Mouse (Mus musculus) embryonic facial prominence, embryonic 14.5 days (tissue): ENCODE measurements around the gene Kdm6a. TPM values are rescaled to one million over a fixed set of nuclear protein-coding genes. Genes with fewer than 3 reads are reported as not detected.

Experiments
- ATAC-seq: fragments of 200-750 bp; cut with Nextera tagmentation; 2 replicates; pipeline ENCODE4 v1.8.0; 2017; ENCODE audit warnings: low read depth, moderate number of reproducible peaks, moderate TSS enrichment
- DNase-seq: peaks from one replicate; pipeline ENCODE4 v3.0.0-alpha.2; 2015; ENCODE audit warnings: low spot score
- H3K27ac ChIP-seq: fragments of 300-500 bp; sonication (generic); replicated peaks from 2 replicates; pipeline ENCODE4 v1.5.1; 2014; ENCODE audit warnings: low read depth, mild to moderate bottlenecking, low read length, moderate library complexity
- H3K27me3 ChIP-seq: fragments of 300-500 bp; sonication (generic); replicated peaks from 2 replicates; pipeline ENCODE4 v1.6.1; 2014; ENCODE audit warnings: low read length; ENCODE audit not compliant: control insufficient read depth, insufficient read depth
- H3K36me3 ChIP-seq: fragments of 300-500 bp; sonication (generic); 2 replicates; pipeline ENCODE4 v1.6.1; 2014; ENCODE audit warnings: low read length, mixed read lengths; ENCODE audit not compliant: control insufficient read depth, insufficient read depth
- H3K4me1 ChIP-seq: fragments of 300-500 bp; sonication (generic); 2 replicates; pipeline ENCODE4 v1.6.1; 2014; ENCODE audit warnings: antibody characterized with exemption, low read length; ENCODE audit not compliant: control insufficient read depth, insufficient read depth
- H3K4me2 ChIP-seq: fragments of 300-500 bp; sonication (generic); 2 replicates; pipeline ENCODE4 v1.6.1; 2014; ENCODE audit warnings: low read depth, mild to moderate bottlenecking, low read length, moderate library complexity, mixed read lengths
- H3K4me3 ChIP-seq: fragments of 300-500 bp; sonication (generic); 2 replicates; pipeline ENCODE4 v1.5.1; 2014; ENCODE audit warnings: low read depth, mild to moderate bottlenecking, low read length
- H3K9ac ChIP-seq: fragments of 300-500 bp; sonication (generic); 2 replicates; pipeline ENCODE4 v1.6.1; 2014; ENCODE audit warnings: low read depth, mild to moderate bottlenecking, low read length, moderate library complexity, mixed read lengths
- H3K9me3 ChIP-seq: fragments of 300-500 bp; sonication (generic); 2 replicates; pipeline ENCODE4 v1.6.1; 2016; ENCODE audit warnings: low read length; ENCODE audit not compliant: control insufficient read depth
- WGBS: fragments of 180-500 bp; shearing (Covaris S2); extraction: QIAGEN DNeasy Blood & Tissue Kit; methylation state at CpG from one replicate; pipeline ENCODE4 v1.1.7; 2014; 5-methylcytosine and 5-hydroxymethylcytosine counted together
- polyA plus RNA-seq: library from polyadenylated mRNA; unstranded; fragments of >200 nt; fragmentation: Nextera tagmentation; extraction: Ambion mirVana; gene quantifications from 2 replicates; pipeline ENCODE4 v1.2.1, GENCODE M21; 2014

Gene Kdm6a
- polyA plus RNA-seq, 1 experiment from 2014 or later = 18.6 TPM

DNA sequence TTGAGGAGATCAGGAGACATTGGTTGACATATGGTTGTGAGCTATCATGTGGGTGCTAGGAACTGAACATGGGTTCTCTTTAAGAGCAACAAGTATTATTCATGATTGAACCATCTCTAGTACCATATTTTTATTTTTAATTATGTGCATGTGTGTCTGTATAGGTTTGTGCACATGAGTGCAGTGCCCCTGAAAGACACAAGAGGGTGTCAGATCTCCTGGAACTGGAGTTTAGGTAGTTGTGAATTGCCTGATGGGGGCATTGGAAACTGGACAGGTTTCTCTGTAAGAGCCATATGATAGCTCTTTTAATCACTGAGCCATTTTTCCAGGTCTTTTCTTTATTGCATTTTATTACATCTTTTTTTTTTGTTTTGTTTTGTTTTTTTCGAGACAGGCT lies 6.6 kb downstream of the Kdm6a start:
- Histone ChIP-seq H3K9me3 (no peaks in the 10 kb centered on the region), H3K9ac (no peak overlapping the region), H3K36me3 (no peaks in the 10 kb centered on the region), H3K4me3 (no peak overlapping the region), H3K27ac (no peak overlapping the region), H3K4me2 (no peak overlapping the region), H3K27me3 (no peaks in the 10 kb centered on the region), H3K4me1 (no peaks in the 10 kb centered on the region)
- no peak for DNase-seq
- WGBS = 95% methylated on average over 1 of the region's 1 CpGs
- no peak for ATAC-seq

DNA sequence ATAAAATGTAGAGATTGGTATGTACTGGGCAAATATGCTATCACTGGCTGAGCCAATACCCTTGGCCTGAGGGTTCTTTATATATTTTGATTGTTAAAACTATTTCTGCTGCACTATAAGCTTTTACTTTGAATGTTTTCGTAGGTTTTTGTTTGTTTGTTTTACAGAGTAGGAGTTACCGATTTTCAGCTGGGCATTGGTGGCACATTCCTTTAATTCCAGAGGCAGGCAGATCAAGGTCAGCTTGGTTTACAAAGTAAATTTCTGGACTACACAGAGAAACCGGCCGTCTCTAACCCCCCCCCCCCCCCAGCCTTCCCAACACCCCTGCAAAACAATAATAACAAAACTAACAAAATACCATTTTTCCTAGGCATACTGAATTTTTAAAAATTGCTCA lies 12.5 kb downstream of the Kdm6a start:
- no peaks in the 10 kb centered on the region for H3K36me3 ChIP-seq
- no peak overlapping the region for H3K4me2 ChIP-seq
- WGBS = 32% methylated on average over 4 of the region's 4 CpGs
- no peaks in the 10 kb centered on the region for H3K27me3 ChIP-seq
- H3K9ac ChIP-seq = no peak overlapping the region
- no peak for DNase-seq
- H3K4me3 ChIP-seq = no peak overlapping the region
- H3K9me3 ChIP-seq = no peaks in the 10 kb centered on the region
- no peak overlapping the region for H3K27ac ChIP-seq
- H3K4me1 ChIP-seq = no peaks in the 10 kb centered on the region
- no peak for ATAC-seq

DNA sequence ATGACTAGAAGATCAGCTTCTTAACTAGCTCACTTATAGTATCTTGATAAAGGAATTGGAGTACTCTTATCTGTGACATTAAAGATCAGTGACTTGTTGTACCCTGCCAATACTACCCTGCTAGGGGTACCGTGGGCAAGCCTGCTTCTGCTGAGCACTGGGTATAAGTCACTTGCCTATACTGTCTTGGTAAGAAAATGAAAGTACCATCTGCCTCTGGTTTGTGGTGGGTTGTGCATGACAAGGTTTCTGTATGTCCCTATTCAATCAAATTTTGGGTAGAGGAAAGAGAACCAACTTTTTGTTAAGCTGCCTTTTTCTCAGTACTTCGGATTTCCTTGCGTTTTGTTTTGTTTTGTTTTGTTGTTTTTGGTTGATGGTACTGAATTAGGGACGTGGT lies 15.4 kb downstream of the Kdm6a start:
- no peaks in the 10 kb centered on the region for H3K36me3 ChIP-seq
- no peaks in the 10 kb centered on the region for H3K4me1 ChIP-seq
- no peak overlapping the region for H3K4me2 ChIP-seq
- H3K27me3 ChIP-seq = no peaks in the 10 kb centered on the region
- H3K9ac ChIP-seq = no peak overlapping the region
- ATAC-seq (no peak), DNase-seq (no peak)
- WGBS = 82% methylated on average over 4 of the region's 4 CpGs
- no peak overlapping the region for H3K27ac ChIP-seq
- no peaks in the 10 kb centered on the region for H3K9me3 ChIP-seq
- no peak overlapping the region for H3K4me3 ChIP-seq

DNA sequence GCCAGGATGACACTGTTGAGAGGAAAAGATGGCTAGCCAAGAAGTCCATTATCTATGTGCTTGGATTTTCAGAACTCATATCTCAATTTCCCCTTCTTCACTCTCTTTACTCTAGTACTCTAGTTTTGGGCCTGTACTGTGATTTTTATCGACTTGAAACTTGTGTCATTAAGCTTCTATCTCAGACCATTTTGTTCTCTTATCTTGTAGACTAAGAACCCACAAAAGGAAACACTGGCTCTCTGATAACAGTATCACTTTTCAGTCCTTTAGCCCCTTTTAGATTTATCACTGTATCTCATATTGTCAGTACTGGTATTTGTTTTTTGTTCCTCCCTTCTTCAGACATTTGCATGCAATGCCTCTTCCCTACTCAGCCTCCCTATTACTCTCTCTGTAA lies 17.1 kb downstream of the Kdm6a start:
- no peaks in the 10 kb centered on the region for H3K4me1 ChIP-seq
- H3K36me3 ChIP-seq = no peaks in the 10 kb centered on the region
- H3K27ac ChIP-seq = no peak overlapping the region
- no peaks in the 10 kb centered on the region for H3K9me3 ChIP-seq
- H3K9ac ChIP-seq = no peak overlapping the region
- ATAC-seq = no peak
- H3K27me3 ChIP-seq = no peaks in the 10 kb centered on the region
- H3K4me2 ChIP-seq = no peak overlapping the region
- no peak for DNase-seq
- H3K4me3 ChIP-seq = no peak overlapping the region
- WGBS = 67% methylated on average over 1 of the region's 1 CpGs

DNA sequence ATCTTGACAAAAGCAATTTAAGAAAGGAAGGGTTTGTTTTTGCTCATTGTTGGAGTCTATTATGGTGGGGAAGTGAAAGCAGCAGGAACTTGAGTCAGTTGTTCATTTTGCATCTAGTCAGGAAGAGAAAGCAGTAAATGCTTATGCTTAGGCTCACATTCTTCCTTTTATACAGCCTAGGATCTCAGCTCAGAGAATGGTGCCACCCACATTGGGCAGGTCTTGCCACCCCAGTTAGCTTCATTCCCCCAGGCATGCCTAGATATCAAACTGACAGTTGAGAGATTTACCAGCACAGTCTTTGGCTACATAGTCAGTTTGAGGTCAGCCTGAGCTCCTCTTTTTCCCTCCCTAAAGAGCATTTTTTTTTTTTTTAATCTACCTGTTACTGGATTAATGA lies 24.8 kb downstream of the Kdm6a start:
- no peak for ATAC-seq
- no peak for DNase-seq

DNA sequence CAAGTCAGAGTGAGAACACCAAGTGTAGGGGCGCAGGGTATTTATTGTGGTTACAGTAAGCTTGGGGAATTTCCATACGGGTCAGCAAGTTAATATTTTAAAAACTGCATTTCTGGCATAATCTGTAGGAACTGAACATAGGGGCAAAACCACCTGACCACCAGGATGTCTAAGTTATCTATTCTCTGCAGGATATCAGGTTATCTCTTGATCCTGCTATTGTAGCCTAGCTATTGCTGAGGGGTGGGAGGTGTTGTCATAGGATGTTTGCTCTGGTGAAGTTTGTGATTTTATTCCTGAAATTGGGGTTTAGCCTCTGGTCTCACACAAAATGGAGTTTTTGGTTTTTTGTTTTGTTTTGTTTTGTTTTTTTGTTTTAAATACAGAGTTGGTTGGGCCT lies 25.9 kb downstream of the Kdm6a start:
- Histone ChIP-seq H3K27ac (no peak overlapping the region), H3K9me3 (no peaks in the 10 kb centered on the region), H3K4me3 (no peak overlapping the region), H3K27me3 (no peaks in the 10 kb centered on the region), H3K4me1 (no peaks in the 10 kb centered on the region), H3K9ac (no peak overlapping the region), H3K4me2 (no peak overlapping the region), H3K36me3 (no peaks in the 10 kb centered on the region)
- WGBS = 84% methylated on average over 2 of the region's 2 CpGs
- no peak for DNase-seq
- ATAC-seq = no peak

More for the DNA sequence above, 24.8 kb downstream of the Kdm6a start:
- Histone ChIP-seq H3K9me3 (no peaks in the 10 kb centered on the region), H3K4me3 (no peak overlapping the region), H3K4me1 (no peaks in the 10 kb centered on the region), H3K9ac (no peak overlapping the region), H3K36me3 (no peaks in the 10 kb centered on the region), H3K27ac (no peak overlapping the region), H3K4me2 (no peak overlapping the region), H3K27me3 (no peaks in the 10 kb centered on the region)

DNA sequence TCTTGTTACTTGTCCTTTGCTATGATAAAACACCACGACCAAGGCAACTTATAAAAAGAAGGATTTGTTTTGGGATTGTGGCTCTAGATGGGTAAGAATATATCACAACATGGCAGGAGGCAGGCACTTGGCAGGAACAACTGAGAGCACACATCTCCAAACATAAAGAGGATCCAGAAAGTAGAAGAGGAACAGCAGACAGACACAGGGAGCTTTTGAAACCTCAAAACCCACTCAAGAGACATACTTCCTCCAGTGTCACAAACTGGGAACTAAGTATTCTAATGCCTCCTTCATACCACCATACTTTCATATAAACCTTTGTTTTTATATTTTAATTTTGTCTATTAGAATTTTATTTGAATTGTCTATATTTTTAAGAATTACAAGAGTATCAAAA lies 77.2 kb downstream of the Kdm6a start:
- H3K4me2 ChIP-seq = no peak overlapping the region
- no peak for DNase-seq
- peaks cover 6% of the 10 kb centered on the region for H3K36me3 ChIP-seq
- H3K9ac ChIP-seq = no peak overlapping the region
- WGBS = 75% methylated on average over 1 of the region's 1 CpGs
- no peak for ATAC-seq
- H3K27ac ChIP-seq = no peak overlapping the region
- no peaks in the 10 kb centered on the region for H3K27me3 ChIP-seq
- no peaks in the 10 kb centered on the region for H3K9me3 ChIP-seq
- no peaks in the 10 kb centered on the region for H3K4me1 ChIP-seq
- no peak overlapping the region for H3K4me3 ChIP-seq

DNA sequence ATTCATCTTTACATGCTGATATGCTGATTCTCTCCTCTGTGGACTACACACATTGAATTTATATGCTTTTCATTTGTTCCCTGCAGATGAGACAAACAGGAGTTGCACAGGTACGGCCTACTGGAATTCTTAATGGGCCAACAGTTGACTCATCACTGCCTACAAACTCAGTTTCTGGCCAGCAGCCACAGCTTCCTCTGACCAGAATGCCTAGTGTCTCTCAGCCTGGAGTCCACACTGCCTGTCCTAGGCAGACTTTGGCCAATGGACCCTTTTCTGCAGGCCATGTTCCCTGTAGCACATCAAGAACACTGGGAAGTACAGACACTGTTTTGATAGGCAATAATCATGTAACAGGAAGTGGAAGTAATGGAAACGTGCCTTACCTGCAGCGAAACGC lies 88.2 kb downstream of the Kdm6a start:
- WGBS = 92% methylated on average over 4 of the region's 4 CpGs
- ATAC-seq = no peak

DNA sequence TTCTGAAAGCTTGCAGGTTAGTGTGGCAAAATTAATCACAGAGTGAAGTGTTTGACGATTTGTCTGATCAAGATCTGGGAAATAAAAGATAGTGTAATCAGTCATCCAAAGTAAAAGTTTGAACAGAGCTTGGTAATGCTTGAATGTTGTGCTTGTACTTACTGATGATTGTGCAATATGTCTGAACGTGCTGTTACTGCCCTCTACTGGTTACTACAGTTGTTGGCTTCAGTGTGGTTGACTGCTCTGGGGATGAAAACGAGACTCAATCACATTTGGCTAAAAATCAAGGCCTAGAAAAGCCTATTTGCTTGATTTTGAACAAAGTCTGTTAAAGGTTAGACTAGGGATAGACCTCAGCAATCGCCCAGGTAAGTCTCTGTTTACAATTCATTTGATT lies 92.4 kb downstream of the Kdm6a start:
- H3K4me3 ChIP-seq = no peak overlapping the region
- WGBS = 47% methylated on average over 4 of the region's 4 CpGs
- peaks cover 48% of the 10 kb centered on the region for H3K36me3 ChIP-seq
- DNase-seq = peak; percentile 54
- H3K27me3 ChIP-seq = no peaks in the 10 kb centered on the region
- ATAC-seq = peak; percentile 77
- H3K4me1 ChIP-seq = no peaks in the 10 kb centered on the region
- H3K9ac ChIP-seq = no peak overlapping the region
- H3K4me2 ChIP-seq = no peak overlapping the region
- H3K9me3 ChIP-seq = no peaks in the 10 kb centered on the region
- no peak overlapping the region for H3K27ac ChIP-seq

More for the DNA sequence above, 88.2 kb downstream of the Kdm6a start:
- Histone ChIP-seq H3K4me2 (no peak overlapping the region), H3K9me3 (no peaks in the 10 kb centered on the region), H3K27ac (no peak overlapping the region), H3K4me3 (no peak overlapping the region), H3K4me1 (no peaks in the 10 kb centered on the region), H3K36me3 (peaks cover 38% of the 10 kb centered on the region), H3K9ac (no peak overlapping the region), H3K27me3 (no peaks in the 10 kb centered on the region)
- DNase-seq = no peak
